Mouse (Mus musculus): ENCODE data around the gene Ppp1r9a. TPM values are rescaled to one million over a fixed set of nuclear protein-coding genes. Genes with fewer than 3 reads are reported as not detected.

Ppp1r9a gene
- total and polyA plus RNA-seq, 2 experiments from 2014 or later = 39.1 to 85.5 TPM

DNA sequence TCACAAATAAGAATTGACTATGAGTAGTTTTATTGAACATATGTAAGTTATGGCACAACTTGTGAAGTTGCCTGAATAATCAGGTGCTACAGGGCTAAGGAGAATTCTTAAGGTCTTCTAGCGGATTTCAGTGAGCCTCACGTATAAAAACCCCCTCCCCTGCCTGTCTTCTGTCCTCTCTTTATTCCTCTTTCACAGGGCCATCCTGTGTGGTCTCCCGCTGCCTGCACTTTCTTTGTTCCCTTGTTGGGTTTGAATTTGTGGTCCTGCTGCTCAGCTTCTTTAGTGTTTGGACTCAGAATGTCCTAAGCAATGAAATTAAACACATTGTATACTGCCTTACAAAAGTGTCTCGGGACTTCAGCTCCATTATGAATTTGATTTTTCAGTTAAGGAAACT is 110.1 kb downstream of the Ppp1r9a start:
- no peak for TF ChIP-seq CTCF (IDR thresholded peaks at IDR 0.05; ENCODE audit: low read depth)
- H3K9ac ChIP-seq = no peak overlapping the region
- WGBS = 27% methylated on average over 4 of the region's 4 CpGs

DNA sequence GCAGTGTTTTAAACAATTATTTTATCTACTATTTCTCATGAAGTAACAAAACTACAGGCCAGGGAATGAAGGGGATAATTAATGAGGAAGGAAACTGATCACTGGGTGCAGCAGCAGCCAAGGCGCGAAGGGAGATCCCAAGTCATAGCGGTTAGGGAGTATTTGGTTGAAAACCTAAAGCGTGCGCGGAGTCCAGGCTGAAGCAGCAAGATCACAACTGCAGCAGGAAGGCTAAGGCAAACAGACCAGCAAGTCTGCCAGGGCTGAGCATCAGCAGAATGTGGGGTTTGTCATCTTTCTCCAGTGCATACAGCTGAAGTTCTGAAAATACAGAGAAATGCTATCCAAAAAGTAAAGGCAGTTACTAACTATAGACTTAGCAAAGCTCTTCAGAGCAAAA is 111.8 kb downstream of the Ppp1r9a start:
- ATAC-seq = no peak
- WGBS = 94% methylated on average over 6 of the region's 6 CpGs

More for the DNA sequence above, 110.1 kb downstream of the Ppp1r9a start:
- H3K4me1 ChIP-seq (ENCODE audit: insufficient read depth) = 0 out of 2 replicates have a peak, but pooled peaks cover 6% of the 10 kb centered on the region
- no peak overlapping the region for H3K4me3 ChIP-seq (ENCODE audit: low read depth, low read length)
- no peaks in the 10 kb centered on the region for H3K36me3 ChIP-seq (ENCODE audit: insufficient read depth)
- no peak overlapping the region for H3K27ac ChIP-seq (ENCODE audit: low read depth, low read length)
- no peak for ATAC-seq
- H3K27me3 ChIP-seq (ENCODE audit: insufficient read depth, low read length) = no peaks in the 10 kb centered on the region
- H3K9me3 ChIP-seq (ENCODE audit: low read length) = no peaks in the 10 kb centered on the region
- no peak for DNase-seq
- no peak overlapping the region for H3K4me2 ChIP-seq (ENCODE audit: low read depth)

DNA sequence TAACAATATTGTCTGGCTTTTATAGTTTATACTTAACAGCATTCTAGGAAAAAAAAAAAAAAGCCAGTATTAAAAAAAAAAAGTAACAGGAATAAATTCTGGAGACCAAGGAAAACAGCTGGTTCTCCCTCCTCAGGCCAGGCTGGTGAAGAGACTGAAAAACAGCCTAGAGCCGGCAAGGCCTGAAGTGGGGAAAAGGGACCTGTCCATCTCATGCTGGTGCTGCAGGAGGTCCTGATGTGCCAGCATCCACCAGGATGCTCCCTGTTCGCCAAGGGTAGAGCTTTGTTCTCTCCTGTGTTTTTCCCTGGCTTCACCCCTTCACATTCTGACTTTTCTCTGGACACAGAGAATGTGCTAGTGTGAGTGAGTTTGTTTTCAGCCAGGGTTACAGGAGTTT is 112.5 kb downstream of the Ppp1r9a start:
- Histone ChIP-seq H3K4me2 (ENCODE audit: low read depth) (no peak overlapping the region), H3K27ac (ENCODE audit: low read depth, low read length) (no peak overlapping the region), H3K9me3 (ENCODE audit: low read length) (no peaks in the 10 kb centered on the region), H3K4me1 (ENCODE audit: insufficient read depth) (0 out of 2 replicates have a peak, but pooled peaks cover 6% of the 10 kb centered on the region), H3K9ac (no peak overlapping the region), H3K27me3 (ENCODE audit: insufficient read depth, low read length) (no peaks in the 10 kb centered on the region), H3K36me3 (ENCODE audit: insufficient read depth) (no peaks in the 10 kb centered on the region), H3K4me3 (ENCODE audit: low read depth, low read length) (no peak overlapping the region)
- DNase-seq (no peak), ATAC-seq (no peak)
- no peak for TF ChIP-seq CTCF (IDR thresholded peaks at IDR 0.05; ENCODE audit: low read depth)
- 72% methylated on average over 2 of the region's 2 CpGs for WGBS

More for the DNA sequence above, 111.8 kb downstream of the Ppp1r9a start:
- no peak for TF ChIP-seq CTCF (IDR thresholded peaks at IDR 0.05; ENCODE audit: low read depth)
- DNase-seq = no peak
- H3K4me2 ChIP-seq (ENCODE audit: low read depth) = no peak overlapping the region
- no peak overlapping the region for H3K27ac ChIP-seq (ENCODE audit: low read depth, low read length)
- 0 out of 2 replicates have a peak, but pooled peaks cover 6% of the 10 kb centered on the region for H3K4me1 ChIP-seq (ENCODE audit: insufficient read depth)
- H3K36me3 ChIP-seq (ENCODE audit: insufficient read depth) = no peaks in the 10 kb centered on the region
- no peak overlapping the region for H3K9ac ChIP-seq
- H3K9me3 ChIP-seq (ENCODE audit: low read length) = no peaks in the 10 kb centered on the region
- H3K4me3 ChIP-seq (ENCODE audit: low read depth, low read length) = no peak overlapping the region
- H3K27me3 ChIP-seq (ENCODE audit: insufficient read depth, low read length) = no peaks in the 10 kb centered on the region

DNA sequence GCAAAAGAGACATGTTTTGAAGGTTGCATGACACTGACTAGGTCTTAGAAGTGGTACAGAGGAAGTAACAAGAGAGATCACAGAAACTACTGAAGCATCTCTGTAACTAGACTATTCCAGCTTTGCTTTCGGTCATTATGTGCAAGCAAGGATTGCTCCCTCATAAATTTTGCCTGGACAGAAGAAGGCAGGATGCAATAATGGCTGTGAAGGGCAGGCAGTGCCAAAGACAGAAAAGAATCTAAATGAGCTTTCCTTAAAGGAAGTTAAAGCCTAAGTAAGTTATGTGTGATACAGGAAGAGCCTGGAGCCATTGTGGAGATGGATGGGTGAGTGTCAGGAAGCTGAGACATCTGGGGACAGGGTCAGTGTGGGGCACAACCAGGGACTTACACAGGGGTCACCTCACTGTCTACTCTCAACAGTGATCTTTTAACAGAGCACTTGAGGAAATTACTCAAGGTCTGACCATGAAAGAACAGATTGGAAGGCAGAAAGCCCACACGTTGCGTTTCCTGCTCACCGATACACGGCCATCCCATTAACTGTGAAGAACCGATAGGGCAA is 115.3 kb downstream of the Ppp1r9a start:
- Histone ChIP-seq H3K9ac (no peak overlapping the region), H3K9me3 (ENCODE audit: low read length) (no peaks in the 10 kb centered on the region), H3K4me2 (ENCODE audit: low read depth) (no peak overlapping the region), H3K27ac (ENCODE audit: low read depth, low read length) (no peak overlapping the region), H3K36me3 (ENCODE audit: insufficient read depth) (no peaks in the 10 kb centered on the region), H3K27me3 (ENCODE audit: insufficient read depth, low read length) (no peaks in the 10 kb centered on the region), H3K4me3 (ENCODE audit: low read depth, low read length) (no peak overlapping the region), H3K4me1 (ENCODE audit: insufficient read depth) (no peaks in the 10 kb centered on the region)
- no peak for DNase-seq
- no peak for TF ChIP-seq CTCF (IDR thresholded peaks at IDR 0.05; ENCODE audit: low read depth)
- WGBS = 96% methylated on average over 6 of the region's 6 CpGs
- ATAC-seq = no peak

DNA sequence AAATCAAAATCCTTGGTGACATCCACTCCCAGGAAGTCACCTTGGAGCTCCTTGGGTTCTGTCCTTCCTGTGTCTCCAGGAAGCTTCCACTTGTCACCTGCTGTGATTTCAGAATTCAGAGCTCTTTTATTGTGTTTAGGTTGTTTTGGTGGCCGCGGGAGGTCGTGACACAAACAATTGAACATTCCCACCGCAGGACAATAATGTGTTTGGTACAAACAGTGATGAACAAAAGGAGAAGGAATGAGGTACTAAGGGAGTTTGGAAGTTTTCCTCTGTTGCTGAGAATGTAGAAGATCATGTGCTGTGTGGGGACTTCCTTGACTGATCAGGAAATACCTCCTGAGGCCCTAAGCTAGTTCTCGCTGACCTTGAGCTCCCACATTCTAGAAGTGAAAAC is 116.5 kb downstream of the Ppp1r9a start:
- H3K9me3 ChIP-seq (ENCODE audit: low read length) = no peaks in the 10 kb centered on the region
- no peaks in the 10 kb centered on the region for H3K4me1 ChIP-seq (ENCODE audit: insufficient read depth)
- DNase-seq (no peak), ATAC-seq (no peak)
- no peak overlapping the region for H3K4me3 ChIP-seq (ENCODE audit: low read depth, low read length)
- WGBS = 48% methylated on average over 5 of the region's 5 CpGs
- no peak overlapping the region for H3K9ac ChIP-seq
- no peak for TF ChIP-seq CTCF (IDR thresholded peaks at IDR 0.05; ENCODE audit: low read depth)
- H3K36me3 ChIP-seq (ENCODE audit: insufficient read depth) = no peaks in the 10 kb centered on the region
- H3K27ac ChIP-seq (ENCODE audit: low read depth, low read length) = no peak overlapping the region
- H3K4me2 ChIP-seq (ENCODE audit: low read depth) = no peak overlapping the region
- H3K27me3 ChIP-seq (ENCODE audit: insufficient read depth, low read length) = no peaks in the 10 kb centered on the region

DNA sequence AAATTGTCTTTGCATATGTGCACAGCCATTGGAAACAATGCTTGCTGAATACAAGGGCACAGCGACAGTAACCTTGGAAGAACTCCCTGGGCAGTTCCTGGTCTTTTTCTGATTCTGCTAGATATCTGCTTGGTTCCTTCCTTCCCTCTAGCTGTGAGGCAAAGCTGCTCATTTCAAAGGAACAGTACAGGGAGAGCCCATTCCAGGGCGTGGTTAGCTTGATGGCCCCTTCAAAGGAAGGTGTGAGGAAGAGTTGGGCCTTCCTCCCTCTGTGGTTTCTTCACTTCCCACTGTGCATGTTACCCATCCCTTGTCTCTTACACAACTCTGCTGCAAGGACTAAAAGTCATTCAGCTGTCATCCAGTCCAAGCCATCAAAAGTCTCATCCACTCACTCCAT is 117.3 kb downstream of the Ppp1r9a start:
- Histone ChIP-seq H3K27me3 (ENCODE audit: insufficient read depth, low read length) (no peaks in the 10 kb centered on the region), H3K4me2 (ENCODE audit: low read depth) (no peak overlapping the region), H3K27ac (ENCODE audit: low read depth, low read length) (no peak overlapping the region), H3K9ac (no peak overlapping the region), H3K36me3 (ENCODE audit: insufficient read depth) (no peaks in the 10 kb centered on the region), H3K4me3 (ENCODE audit: low read depth, low read length) (no peak overlapping the region), H3K9me3 (ENCODE audit: low read length) (no peaks in the 10 kb centered on the region), H3K4me1 (ENCODE audit: insufficient read depth) (no peaks in the 10 kb centered on the region)
- ATAC-seq (no peak), DNase-seq (no peak)
- TF ChIP-seq CTCF (IDR thresholded peaks at IDR 0.05; ENCODE audit: low read depth) = no peak
- WGBS = 90% methylated on average over 2 of the region's 2 CpGs

DNA sequence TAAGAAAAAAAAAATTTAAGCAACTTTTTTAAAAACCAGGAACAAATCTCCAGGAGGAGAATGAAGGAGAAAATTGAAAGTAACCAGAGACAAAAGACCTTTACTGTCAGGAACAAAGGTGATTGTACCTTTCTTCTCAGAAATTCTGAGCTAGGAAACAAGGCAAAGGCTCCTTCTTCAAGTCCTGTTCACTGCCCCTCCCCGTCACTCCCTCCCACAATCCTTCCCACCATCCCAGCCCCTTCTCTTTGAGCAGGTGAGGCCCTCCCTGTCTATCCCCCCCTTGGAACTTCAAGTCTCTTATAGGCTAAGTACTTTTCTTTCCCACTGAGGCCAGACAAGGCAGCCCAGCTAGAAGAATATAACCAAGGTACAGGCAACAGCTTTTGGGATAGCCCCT is 117.8 kb downstream of the Ppp1r9a start:
- no peaks in the 10 kb centered on the region for H3K36me3 ChIP-seq (ENCODE audit: insufficient read depth)
- H3K9me3 ChIP-seq (ENCODE audit: low read length) = no peaks in the 10 kb centered on the region
- TF ChIP-seq CTCF (IDR thresholded peaks at IDR 0.05; ENCODE audit: low read depth) = no peak
- no peak for ATAC-seq
- no peak overlapping the region for H3K4me2 ChIP-seq (ENCODE audit: low read depth)
- no peak for DNase-seq
- no peaks in the 10 kb centered on the region for H3K27me3 ChIP-seq (ENCODE audit: insufficient read depth, low read length)
- WGBS = 92% methylated on average over 1 of the region's 1 CpGs
- no peaks in the 10 kb centered on the region for H3K4me1 ChIP-seq (ENCODE audit: insufficient read depth)
- no peak overlapping the region for H3K4me3 ChIP-seq (ENCODE audit: low read depth, low read length)
- no peak overlapping the region for H3K9ac ChIP-seq
- no peak overlapping the region for H3K27ac ChIP-seq (ENCODE audit: low read depth, low read length)

Data from forebrain, postnatal 0 days (tissue).